Mouse (Mus musculus) cerebellum, adult 9-10 months (tissue): ENCODE results near the gene Gm17604.

Experiments used
- DNase-seq: peaks from one replicate; pipeline ENCODE4 v3.0.0; 2022

Gene Gm17604

GRCm38 (mm10) chrX:165004779-165005324 is at the start of gene Gm17604:
Gene Gm17604 (minus strand): TSS chrX:165004829.
- DNase-seq = no peak

GRCm38 (mm10) chrX:165049929-165050328 is 45.3 kb upstream of the Gm17604 start:
- no peak for DNase-seq

- DNase-seq = no peak
These were observed 1.5 kb downstream of the Gm17604 start for GRCm38 (mm10) chrX:165003141-165003540.

- peak; percentile 90 for DNase-seq
These were observed 24.3 kb downstream of the Gm17604 start, which contains the start of the genes Mospd2 and Fancb for GRCm38 (mm10) chrX:164980193-164980775. Gene Mospd2 (minus strand): TSS chrX:164980375. Gene Fancb (plus strand): TSS chrX:164980592.

GRCm38 (mm10) chrX:164978866-164979265 is 25.8 kb downstream of the Gm17604 start:
- no peak for DNase-seq

GRCm38 (mm10) chrX:164971206-164971605 is 33.4 kb downstream of the Gm17604 start:
- DNase-seq = no peak

GRCm38 (mm10) chrX:164965750-164966448 is 38.7 kb downstream of the Gm17604 start:
- no peak for DNase-seq
